Mouse (Mus musculus): Measurements from ENCODE around the gene Caln1. TPM values are rescaled to one million over a fixed set of nuclear protein-coding genes. Genes with fewer than 3 reads are reported as not detected.

Gene Caln1
- 10 to 100 TPM; 35.2 to 55.2 TPM for total RNA-seq (2021)
- long read RNA-seq, experiment 1, full-length matches to known transcripts = 24 of 44 reads
- long read RNA-seq, experiment 1, partial matches to known transcripts = 2 of 44 reads
- long read RNA-seq, experiment 1, other reads (novel, unspliced or antisense) = 18 of 44 reads
- long read RNA-seq, experiment 2, transcript Caln1-201 (7 exons, 1,801 nt) = major isoform, 12 of 17 reads
- long read RNA-seq, experiment 2, partial matches to known transcripts = 0 of 17 reads
- long read RNA-seq, experiment 2, other reads (novel, unspliced or antisense) = 5 of 17 reads

DNA sequence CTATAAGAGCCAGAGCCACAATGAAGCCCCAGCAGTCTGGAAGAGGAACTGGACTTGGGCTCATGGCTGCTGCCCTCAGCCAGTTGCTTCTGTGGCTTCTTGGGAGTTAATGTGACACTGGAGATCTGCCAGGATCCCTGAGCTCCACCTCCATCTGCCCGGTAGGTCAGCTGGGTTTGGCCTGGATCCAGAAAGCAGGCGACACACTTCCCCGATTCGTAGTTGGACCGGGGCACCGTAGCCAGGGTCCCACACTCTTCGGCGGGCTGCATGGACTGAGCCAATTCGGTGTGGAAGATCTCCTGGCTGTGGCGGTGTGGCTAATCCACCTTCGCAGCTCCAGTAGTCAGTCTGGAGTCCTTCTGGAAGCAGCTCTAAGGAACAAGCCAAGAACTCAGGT, at the start of gene Caln1:
Caln1 (plus strand) TSS at position 219 of the 400 bp plus-strand sequence.
- DNase-seq = peak; percentile 75 to 83

DNA sequence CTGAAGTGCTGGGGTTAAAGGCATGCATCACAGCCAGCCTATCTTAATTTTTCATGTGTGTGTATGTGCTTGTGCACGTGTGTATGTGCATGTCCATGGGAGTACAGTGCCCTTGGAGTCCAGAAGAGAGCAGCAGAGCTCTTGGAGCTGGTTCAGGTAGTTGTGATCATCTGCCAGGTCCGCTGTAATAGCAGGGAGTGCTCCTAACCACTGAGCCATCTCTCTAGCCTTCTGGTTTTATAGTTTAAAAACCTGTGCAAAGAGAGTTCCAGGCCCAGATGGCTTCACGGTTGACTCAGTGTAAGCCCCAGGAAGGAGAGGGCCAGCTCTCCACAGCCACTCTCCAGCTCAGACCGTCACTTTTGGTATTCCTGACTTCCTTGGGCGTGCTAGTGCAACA, 49.5 kb upstream of the Caln1 start:
- DNase-seq = no peak

DNA sequence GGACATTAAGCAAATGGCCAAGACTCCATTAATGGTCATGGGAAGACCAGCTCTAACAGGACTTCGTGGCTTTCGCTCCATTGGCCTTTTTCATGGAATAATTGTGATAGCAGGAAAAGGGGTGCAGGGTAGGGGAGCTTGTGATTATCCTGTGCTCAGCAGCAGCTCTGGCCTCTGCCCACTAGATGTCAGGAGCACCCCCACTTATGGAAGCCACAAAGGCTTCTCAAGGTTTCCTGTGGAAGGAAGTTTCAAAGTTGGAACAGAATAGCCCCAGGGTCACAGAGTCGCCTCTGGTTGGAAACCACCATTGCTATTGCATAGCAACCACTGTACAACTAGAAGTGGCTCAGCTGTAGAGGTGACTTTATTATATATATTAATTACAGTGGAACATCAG, 48.8 kb upstream of the Caln1 start:
- peak; percentile 44 to 69 for DNase-seq

DNA sequence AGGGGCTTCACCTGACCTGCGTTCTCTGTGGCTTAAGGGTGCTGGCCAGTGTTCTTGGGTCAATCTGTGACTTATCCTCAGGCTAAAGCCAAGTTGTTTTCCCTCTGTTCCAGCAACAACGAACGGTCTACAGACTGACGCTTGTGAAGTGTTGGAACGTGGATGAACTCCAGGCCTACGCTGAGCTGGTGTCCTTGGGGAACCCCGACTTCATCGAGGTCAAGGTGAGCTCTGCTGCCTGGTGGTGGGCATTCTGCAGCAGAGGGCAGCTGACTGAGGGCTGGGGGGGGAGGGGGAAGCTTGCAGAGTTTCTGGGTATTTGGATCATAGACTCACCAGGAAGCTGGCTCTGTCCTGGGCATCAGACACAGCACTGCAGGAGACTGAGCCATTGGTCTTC, 43.8 kb upstream of the Caln1 start:
- peak; percentile 49 to 60 for DNase-seq

DNA sequence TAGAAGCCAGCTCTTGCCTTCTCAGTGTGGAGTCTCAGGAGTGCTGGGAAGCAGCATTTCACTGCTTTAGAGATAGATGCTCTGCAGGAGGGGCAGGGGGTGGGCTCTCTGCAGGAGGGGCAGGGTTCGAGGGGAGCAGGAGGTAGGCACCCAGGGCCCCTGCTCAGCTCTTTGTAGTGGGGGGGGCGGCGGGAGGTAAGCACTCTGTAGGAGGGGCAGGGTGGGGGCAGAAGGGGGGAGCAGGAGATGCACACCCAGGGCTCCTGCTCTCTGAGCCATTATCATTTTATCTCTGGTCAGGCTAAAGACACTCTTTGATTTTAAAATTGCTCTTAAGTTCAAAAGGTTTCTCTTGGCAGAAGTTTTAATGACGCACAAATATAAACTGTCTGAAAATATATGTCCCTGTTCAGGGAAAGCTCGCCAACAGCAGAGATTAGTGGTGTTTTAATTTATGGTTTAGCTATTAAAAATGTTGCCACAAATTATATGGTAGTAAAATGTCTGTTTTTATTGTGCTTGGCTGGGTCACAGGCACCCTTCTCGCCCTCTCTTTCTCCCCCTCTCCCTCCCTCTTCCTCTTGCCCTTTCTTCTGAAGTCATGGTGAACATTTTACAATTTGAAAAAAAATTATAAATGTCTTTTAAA, 41.5 kb upstream of the Caln1 start:
- DNase-seq = no peak

DNA sequence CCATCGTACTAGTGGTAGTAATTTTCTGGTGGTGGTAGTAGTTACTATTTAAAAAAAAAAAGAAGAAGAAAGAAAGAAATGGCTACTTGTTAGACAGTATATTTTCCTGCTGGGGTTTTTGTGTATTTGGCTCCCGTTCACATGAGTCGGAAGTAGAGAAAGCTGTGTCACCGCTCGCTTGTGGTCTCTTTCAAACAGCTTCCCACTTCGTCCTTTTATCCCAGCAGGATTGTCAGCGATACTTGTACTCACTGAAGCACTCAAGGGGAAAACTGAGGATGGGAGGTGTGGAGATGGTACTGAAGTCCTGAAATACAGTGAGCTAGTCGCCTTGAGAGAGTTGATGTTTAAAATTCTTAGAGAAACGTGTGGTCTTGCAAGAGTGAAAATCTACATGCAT, 40.9 kb upstream of the Caln1 start:
- no peak for DNase-seq

DNA sequence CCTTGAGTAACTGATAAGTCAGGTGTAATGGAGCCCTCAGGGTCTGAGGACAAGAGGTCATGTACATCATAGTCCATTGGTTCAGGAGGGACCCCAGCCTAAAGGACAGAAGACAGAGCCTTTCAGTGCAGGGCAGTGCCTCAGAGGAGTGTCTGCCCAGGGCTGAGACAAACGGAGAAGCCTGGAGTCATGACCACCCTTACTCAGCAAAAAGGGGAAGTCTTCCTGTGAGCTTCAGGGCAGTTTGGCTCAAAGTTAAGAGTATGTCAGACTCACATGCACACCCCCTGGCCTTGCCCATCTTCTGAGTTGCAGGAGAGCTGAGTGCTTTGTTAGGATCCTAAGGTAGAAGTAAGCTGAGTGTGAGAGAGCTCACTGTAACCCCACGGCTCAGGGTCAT, 39.4 kb upstream of the Caln1 start:
- no peak for DNase-seq

DNA sequence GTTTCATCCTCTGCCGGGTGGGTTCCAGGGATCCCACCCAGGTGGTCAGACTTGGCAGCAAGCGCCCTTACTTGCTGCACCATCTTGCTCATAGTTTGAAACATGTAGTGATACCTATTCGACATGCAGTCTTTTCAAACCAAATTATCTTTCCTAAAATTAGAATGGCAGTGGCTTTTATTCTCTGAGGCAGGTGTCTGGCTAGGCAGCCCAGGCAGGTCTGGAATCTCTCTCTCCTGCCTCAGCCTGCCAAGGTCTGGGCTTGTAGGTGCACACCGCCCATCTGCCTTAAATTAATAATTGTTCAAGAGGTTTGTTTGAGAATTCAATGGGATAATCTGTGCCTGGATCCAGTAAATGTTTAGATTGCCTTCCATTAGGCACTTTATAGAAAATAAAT, 38.5 kb upstream of the Caln1 start:
- no peak for DNase-seq

DNA sequence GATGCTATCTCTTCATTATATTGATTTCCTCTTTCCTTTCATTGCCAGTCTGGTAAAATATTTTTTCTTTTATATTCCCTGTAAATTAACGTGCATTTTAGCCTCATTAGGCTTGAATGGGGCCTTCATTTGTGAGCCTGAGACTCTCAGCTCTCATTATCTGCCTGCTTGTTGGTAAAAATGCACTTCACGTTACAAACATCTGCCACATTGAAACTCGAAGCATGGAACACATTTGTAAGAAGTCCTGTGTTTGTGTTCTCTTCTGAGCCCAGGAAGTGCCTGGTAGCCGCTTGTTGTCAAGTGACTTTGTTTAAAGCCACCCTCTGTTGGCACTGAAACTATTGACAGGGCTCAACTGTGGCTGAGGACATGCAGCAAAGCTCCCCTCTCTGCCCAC, 38.0 kb upstream of the Caln1 start:
- DNase-seq = no peak

DNA sequence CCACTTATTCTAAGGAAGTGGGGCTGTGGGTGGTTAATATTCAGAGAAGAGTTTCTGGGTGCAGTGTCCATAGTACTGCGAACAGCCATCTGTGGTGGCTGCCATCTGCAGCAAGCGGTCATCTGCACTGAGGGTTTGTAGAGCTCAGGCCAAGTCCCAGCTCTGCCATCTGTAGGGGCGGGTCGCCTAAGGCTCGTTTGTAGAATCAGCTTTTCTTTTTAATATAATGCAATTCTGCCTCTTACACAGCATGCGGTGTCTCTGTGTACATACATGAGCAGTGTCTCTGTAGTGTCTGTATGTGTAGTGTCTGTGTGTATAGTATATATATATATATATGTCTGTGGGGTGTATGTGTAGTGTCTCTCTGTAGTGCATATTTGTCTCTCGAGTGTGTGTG, 35.7 kb upstream of the Caln1 start:
- DNase-seq = no peak

DNA sequence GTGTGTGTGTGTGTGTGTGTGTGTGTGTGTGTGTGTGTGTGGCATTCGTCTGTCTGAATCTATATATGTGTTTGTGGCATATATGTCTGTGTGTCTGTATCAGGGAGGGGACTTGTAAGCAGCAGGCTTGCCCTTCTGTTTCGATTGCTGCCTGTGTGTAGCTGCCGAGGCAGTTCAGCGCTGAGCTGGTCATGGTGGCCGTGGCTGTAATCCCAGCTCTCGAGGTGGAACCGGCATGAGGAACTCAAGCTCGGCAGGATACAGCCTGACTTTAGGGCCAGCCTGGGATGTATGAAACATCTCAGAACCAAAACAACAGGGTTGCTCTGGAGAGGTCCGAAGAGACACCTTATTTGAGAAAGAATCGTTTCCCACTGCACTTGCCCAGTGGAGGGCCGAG, 35.3 kb upstream of the Caln1 start:
- no peak for DNase-seq

DNA sequence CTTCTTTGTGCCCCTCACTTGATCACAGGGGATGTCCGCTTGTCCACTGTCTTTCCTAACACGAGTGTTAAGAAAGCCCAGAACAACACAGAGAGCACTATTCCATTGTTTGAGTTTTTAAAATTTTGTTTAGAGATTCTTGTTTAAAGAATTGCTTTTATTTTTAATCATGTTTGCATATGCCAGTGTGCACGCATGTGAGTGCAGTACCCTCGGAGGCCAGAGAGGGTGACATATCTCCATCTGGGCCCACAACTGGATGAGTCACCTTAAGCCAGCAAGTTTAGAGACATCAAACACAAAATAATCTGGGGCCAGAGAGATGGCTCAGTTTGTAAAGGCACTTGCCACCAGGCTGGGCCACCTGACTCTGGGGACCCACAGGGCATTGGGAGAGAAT, 33.8 kb upstream of the Caln1 start:
- no peak for DNase-seq

DNA sequence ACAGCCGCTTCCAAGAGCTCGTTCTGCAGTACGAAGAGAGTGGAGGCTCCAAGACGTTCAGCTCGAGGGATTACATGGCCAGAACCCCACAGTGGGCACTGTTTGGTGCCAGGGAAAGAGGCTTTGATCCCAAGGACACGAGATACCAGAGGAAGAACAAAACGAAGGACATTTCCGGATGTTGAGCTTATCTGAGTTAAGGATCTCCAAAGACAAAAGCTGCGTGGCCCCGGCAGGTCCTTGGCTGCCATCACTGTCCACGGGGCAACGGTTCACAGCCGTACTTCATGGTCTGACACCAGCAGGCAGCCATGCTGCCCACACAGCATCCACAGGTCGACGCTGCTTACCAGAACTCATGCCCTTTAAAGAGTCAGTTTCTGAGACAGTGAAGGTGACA, 28.6 kb upstream of the Caln1 start:
- peak; percentile 61 to 63 for DNase-seq

DNA sequence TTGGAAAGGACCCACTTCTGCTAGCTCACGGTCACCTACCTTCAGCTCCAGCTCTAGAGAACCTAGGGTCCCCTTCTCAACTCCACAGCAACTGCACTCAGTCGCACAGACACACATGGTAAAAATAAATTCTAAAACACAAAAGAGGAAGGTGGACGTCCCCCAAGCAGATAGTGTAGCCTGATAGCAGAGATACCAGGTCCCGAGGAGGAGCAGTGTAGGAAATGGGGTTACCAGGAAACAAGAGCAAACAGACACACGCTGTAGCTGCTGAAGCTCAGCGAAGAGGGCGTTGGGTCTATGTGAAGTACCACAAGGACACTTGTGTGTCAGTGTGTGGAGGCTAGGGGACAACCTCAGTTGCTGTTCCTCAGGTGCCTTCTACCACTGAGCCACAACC, 24.3 kb upstream of the Caln1 start:
- DNase-seq = no peak

DNA sequence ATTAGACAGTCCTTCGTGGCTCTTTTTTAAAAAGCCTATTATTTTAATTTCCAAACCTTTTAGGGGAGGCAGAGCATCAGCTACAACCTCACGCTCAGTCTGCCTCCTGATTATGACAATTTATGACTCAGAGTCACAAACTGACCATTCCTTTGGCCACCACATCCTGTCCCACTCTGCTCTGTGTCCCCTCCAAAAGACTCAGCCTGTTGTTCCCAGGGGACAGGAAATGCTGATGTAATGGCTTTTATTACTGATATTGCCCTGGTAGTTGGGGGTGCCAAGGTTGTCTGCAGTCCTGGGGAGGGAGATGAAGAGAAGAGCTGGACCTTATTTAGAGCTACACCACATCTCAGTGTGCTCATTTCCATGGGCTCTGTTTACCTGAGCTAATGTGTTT, 23.4 kb upstream of the Caln1 start:
- no peak for DNase-seq

DNA sequence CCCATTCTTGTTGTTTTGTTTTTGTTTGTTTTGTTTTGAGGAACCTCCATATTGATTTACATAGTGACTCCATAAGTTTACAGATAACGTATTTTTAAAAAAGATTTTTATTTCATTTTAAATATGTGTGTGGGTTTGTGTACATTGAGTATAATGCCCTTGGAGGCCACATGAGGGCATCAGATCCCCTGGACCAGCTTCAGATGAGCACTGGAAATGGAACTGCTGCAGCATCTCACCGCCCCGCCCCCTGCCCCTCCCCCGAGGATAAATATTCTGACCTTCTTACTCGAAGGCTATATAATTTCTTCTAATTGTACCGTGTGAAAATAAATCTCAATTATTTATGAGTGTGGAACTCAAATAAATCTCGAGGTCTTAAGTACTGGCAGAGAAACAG, 14.0 kb upstream of the Caln1 start:
- DNase-seq = no peak

DNA sequence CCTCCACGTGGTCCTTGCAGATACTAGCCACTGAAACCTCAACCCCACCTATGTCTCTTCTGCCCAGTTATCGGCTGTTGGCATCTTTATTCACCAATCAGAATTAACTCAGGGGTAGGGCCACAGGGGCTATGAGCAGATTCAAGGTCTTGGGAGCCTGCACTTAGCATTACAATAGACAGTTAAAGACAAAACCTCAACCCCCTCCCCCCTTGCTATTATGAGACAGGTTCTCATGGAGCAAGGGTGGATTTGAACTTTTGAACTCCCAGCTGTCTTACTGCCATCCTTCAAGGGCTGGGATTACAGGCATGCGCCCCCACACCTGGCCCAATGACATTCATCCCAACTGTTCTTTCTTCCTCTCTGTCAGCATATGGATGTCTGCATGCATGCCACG, 6.1 kb upstream of the Caln1 start:
- no peak for DNase-seq

DNA sequence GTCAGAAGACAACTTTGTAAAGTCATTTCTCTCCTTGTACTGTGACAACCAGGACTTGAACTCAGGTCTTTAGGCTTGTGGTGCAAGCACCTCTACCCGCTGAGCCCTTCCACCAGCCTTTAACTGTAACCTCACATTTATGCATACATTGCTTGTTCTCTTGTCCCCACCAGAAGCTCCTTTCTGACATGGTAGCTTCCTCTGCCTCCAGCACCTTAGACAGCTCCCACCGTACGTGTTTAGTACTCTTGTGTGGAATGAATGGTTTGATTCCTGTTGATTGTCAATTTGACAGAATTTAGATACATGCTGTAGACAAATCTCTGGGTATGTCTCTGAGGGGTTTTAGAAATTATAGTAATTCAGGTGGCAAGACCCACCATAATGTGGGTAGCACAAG, 5.5 kb upstream of the Caln1 start:
- peak; percentile 21 to 31 for DNase-seq

DNA sequence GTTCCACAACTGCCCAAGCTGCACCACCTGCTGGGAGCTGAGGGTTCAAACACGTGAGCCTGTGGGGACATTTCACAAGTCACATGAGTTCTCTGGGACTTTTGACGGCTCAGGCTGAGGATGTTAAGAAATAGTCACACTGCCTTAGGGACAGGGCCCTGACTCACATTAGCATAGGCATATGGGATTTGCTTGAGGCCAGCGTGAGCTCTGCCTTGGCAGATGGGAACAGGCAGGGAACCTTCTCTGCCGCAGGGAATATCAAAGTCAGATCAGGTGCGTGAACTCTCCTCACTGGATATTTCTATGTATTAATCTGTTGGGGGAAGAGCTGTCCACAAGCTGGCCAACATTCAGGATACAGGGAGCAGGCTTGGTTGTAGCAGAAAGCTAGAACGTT, 1.0 kb upstream of the Caln1 start:
- DNase-seq = no peak

DNA sequence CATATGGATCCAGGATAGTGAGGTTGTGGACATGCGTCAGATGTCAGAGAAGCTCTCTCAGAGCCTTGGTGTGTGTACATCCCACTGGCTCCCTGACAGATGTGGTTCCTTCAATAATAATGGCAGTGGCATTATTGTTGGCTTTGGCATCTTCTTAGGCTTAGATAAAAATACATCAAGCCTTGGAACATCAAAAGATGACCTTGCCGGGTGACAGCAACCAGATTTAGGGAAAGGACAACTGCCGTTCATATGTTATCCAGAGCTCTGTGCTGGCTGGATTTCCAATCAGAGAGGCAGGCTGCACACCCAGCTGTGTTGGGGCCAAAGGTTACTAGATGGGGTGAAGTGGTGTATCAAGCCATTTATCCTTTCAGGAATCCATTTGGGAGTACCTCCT, 6.2 kb downstream of the Caln1 start:
- peak; percentile 50 to 56 for DNase-seq

DNA sequence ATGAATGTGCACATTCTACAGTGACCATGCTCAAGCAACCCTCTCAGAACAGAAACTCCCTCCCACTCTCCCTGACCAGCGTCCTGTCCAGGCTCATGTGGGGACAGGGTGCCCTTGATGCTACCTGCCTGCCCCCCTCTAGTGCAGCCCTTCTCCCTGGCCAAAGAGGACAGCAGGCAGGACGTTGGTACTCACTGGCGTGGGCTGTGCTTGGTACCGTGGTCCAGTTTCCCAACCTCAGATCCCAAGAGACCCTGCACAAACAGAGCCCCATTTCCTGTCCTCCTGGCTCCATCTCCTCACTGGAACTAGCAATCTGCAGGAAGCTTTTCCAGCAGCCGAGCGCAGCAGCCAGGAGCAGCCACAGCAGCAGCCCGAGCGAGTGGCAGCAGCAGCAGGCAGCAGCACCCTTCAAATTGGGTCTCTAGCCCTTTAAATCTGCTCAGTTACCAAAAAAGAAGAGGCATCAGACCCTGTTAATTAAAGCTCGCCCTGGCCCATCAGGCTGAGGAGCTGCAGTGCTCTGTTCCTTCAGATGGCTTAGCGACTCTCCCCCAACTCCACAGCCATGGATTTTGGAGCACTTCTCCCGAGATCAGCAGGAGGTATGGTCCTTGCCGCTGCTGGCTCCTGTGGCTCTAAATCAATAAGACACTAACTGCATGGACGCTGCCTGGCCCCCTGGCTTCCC, 15.1 kb downstream of the Caln1 start, which contains the start of gene A330070K13Rik:
A330070K13Rik (minus strand) TSS at position 410 of the 691 bp plus-strand sequence.
- peak in 1 of 2 experiments; percentile 39 for DNase-seq

DNA sequence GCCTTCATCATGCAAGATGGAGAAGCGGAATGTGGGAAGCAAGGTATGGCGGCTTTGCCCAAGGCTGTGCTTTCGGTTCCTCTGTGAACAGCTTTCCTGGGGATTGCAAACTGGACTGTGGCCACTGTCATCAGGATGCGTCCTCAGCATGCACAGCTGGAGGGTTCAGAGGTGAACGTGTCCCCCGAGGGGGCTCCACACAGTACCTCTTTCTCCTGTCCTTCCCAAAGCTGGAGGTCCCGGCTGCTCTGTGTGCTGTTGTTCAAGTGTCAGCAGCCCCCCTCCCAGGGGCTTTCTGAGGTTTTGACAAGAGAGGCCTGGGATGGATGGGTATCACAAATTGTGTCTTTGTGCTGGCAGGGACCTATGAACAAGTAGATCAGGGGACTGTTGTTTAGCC, 17.2 kb downstream of the Caln1 start:
- no peak for DNase-seq

DNA sequence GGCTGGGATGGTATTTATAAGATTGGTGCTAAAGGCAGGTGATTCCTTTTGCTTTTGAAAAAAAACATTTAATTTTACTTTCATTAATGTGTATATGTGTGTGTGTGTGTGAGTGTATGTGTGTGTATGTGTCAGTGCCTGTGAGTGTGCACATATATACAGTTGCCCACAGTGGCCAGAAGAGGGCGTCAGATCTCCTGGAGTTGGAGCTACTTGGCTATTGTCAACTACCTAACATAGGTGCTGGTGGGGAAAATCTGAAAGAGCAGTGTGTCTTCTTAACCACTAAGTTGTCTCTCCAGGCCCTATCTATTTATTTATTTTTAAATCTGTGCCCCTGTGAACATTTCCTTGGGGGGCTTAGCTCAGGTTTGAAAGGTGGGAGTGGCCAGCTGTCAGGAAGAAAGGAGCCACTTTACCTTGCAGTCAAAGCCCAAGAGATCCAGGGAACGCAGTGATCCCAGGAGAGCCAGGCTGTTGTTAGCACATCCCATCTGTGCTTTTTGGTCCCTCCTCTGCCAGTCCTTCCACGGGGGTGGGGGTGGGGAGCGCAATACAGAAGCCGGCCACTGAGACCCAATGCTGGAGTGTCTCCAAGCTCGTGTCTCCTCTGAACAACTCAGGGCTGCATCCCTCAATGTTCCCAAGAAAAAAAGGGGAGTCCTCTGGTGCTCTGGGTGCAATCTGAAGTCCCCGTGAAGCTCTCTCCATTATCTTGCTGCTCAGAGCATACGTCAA, 24.5 kb downstream of the Caln1 start:
- no peak for DNase-seq

All from adrenal gland, postnatal 36 days (tissue).